Mouse (Mus musculus): ENCODE data around the gene Sytl3.
"Not testable (repeated sequence)": the region's sequence is repeated elsewhere in the genome, so short reads cannot be mapped to it uniquely, and the experiment has no call there.

The Sytl3 gene

GRCm38 (mm10) chr17:6647452-6647851 is 11.4 kb upstream of the Sytl3 start:
- not testable (repeated sequence) for DNase-seq

GRCm38 (mm10) chr17:6650904-6651565 is 7.9 kb upstream of the Sytl3 start:
- DNase-seq, result not testable (repeated sequence)

- not testable (repeated sequence) for DNase-seq
These were observed 5.4 kb upstream of the Sytl3 start for GRCm38 (mm10) chr17:6653341-6653946.

GRCm38 (mm10) chr17:6655087-6655511 is 3.8 kb upstream of the Sytl3 start:
- DNase-seq, result peak; percentile 82

- DNase-seq, result peak; percentile 85
These were observed 3.2 kb upstream of the Sytl3 start, which contains the start of gene Dynlt1f for GRCm38 (mm10) chr17:6655567-6656281. Gene Dynlt1f, minus strand, starts transcription at chr17:6655900.

GRCm38 (mm10) chr17:6656471-6656870 is 2.4 kb upstream of the Sytl3 start:
- DNase-seq, result not testable (repeated sequence)

- DNase-seq, result peak; percentile 71
These were observed 1.7 kb downstream of the Sytl3 start for GRCm38 (mm10) chr17:6660589-6660988.

- peak; percentile 73 for DNase-seq
These were observed 2.4 kb downstream of the Sytl3 start for GRCm38 (mm10) chr17:6661093-6661816.

- DNase-seq, result not testable (repeated sequence)
These were observed 3.9 kb downstream of the Sytl3 start for GRCm38 (mm10) chr17:6662840-6663239.

GRCm38 (mm10) chr17:6665389-6665788 is 6.5 kb downstream of the Sytl3 start:
- not testable (repeated sequence) for DNase-seq

- not testable (repeated sequence) for DNase-seq
These were observed 9.6 kb downstream of the Sytl3 start for GRCm38 (mm10) chr17:6668522-6668921.

GRCm38 (mm10) chr17:6674297-6674696 is 15.4 kb downstream of the Sytl3 start:
- DNase-seq, result not testable (repeated sequence)

GRCm38 (mm10) chr17:6678063-6678462 is 19.2 kb downstream of the Sytl3 start:
- peak; percentile 48 for DNase-seq

GRCm38 (mm10) chr17:6681721-6682120 is 22.8 kb downstream of the Sytl3 start:
- DNase-seq, result not testable (repeated sequence)

GRCm38 (mm10) chr17:6683702-6684101 is 24.8 kb downstream of the Sytl3 start:
- not testable (repeated sequence) for DNase-seq

GRCm38 (mm10) chr17:6684464-6685287 is 25.8 kb downstream of the Sytl3 start:
- not testable (repeated sequence) for DNase-seq

GRCm38 (mm10) chr17:6685288-6685818 is 26.5 kb downstream of the Sytl3 start:
- not testable (repeated sequence) for DNase-seq

- not testable (repeated sequence) for DNase-seq
These were observed 27.5 kb downstream of the Sytl3 start for GRCm38 (mm10) chr17:6686299-6686971.

- not testable (repeated sequence) for DNase-seq
These were observed 30.5 kb downstream of the Sytl3 start for GRCm38 (mm10) chr17:6689344-6689743.

GRCm38 (mm10) chr17:6691596-6691995 is 32.7 kb downstream of the Sytl3 start:
- DNase-seq, result peak; percentile 95

- not testable (repeated sequence) for DNase-seq
These were observed 36.8 kb downstream of the Sytl3 start for GRCm38 (mm10) chr17:6695712-6696111.

Measured in lung, postnatal 10 days (tissue).